Mouse (Mus musculus): ENCODE data around the gene Lsm14b. TPM values are rescaled to one million over a fixed set of nuclear protein-coding genes. Genes with fewer than 3 reads are reported as not detected.
A peak's percentile ranks its signal among the peaks of the same experiment; 100 is the strongest.

Lsm14b gene
- polyA plus RNA-seq, 1 experiment from 2014 or later: 3.0 TPM

GRCm38 (mm10) chr2:180053001-180053400 is 28.2 kb downstream of the Lsm14b start:
- no peak for DNase-seq (ENCODE audit: low spot score)
- ATAC-seq (replicated peaks; ENCODE audit: low FRiP score): no peak
- no peaks in the 10 kb centered on the region for H3K9me3 ChIP-seq (ENCODE audit: control insufficient read depth, low read length)
- H3K36me3 ChIP-seq (ENCODE audit: control insufficient read depth, insufficient read depth, low read length): peaks cover 17% of the 10 kb centered on the region
- no peak overlapping the region for H3K9ac ChIP-seq (ENCODE audit: low read depth, low read length)
- no peak overlapping the region for H3K27ac ChIP-seq (ENCODE audit: low read depth, low read length)
- no peak overlapping the region for H3K4me2 ChIP-seq
- no peaks in the 10 kb centered on the region for H3K27me3 ChIP-seq (replicated peaks; ENCODE audit: control insufficient read depth, insufficient read depth, low read length)
- no peak overlapping the region for H3K4me3 ChIP-seq (ENCODE audit: low read depth, low read length)
- 95% methylated on average over 9 of the region's 9 CpGs for WGBS
- H3K4me1 ChIP-seq (replicated peaks; ENCODE audit: control insufficient read depth, insufficient read depth, low read length): no peaks in the 10 kb centered on the region

GRCm38 (mm10) chr2:180063338-180064131 is 38.7 kb downstream of the Lsm14b start:
- Histone ChIP-seq H3K36me3 (ENCODE audit: control insufficient read depth, insufficient read depth, low read length) (peaks cover 5% of the 10 kb centered on the region; the same call in 1 of the 2 replicates), H3K9ac (ENCODE audit: low read depth, low read length) (no peak overlapping the region), H3K4me2 (no peak overlapping the region), H3K27ac (ENCODE audit: low read depth, low read length) (no peak overlapping the region), H3K4me3 (ENCODE audit: low read depth, low read length) (no peak overlapping the region), H3K27me3 (replicated peaks; ENCODE audit: control insufficient read depth, insufficient read depth, low read length) (no peaks in the 10 kb centered on the region), H3K4me1 (replicated peaks; ENCODE audit: control insufficient read depth, insufficient read depth, low read length) (no peaks in the 10 kb centered on the region), H3K9me3 (ENCODE audit: control insufficient read depth, low read length) (no peaks in the 10 kb centered on the region)
- DNase-seq (ENCODE audit: low spot score) (no peak), ATAC-seq (replicated peaks; ENCODE audit: low FRiP score) (no peak)
- 91% methylated on average over 11 of the region's 11 CpGs for WGBS

- peak overlapping the region; percentile 80 for H3K9ac ChIP-seq (ENCODE audit: low read depth, low read length)
- DNase-seq (ENCODE audit: low spot score): no peak
- H3K9me3 ChIP-seq (ENCODE audit: control insufficient read depth, low read length): no peaks in the 10 kb centered on the region
- H3K4me3 ChIP-seq (ENCODE audit: low read depth, low read length): peak overlapping the region; percentile 86
- 32% methylated on average over 20 of the region's 20 CpGs for WGBS
- H3K27me3 ChIP-seq (replicated peaks; ENCODE audit: control insufficient read depth, insufficient read depth, low read length): no peaks in the 10 kb centered on the region
- H3K27ac ChIP-seq (ENCODE audit: low read depth, low read length): peak overlapping the region; percentile 53
- H3K4me1 ChIP-seq (replicated peaks; ENCODE audit: control insufficient read depth, insufficient read depth, low read length): peaks cover 8% of the 10 kb centered on the region
- ATAC-seq (replicated peaks; ENCODE audit: low FRiP score): peak; percentile 56
- H3K36me3 ChIP-seq (ENCODE audit: control insufficient read depth, insufficient read depth, low read length): 0 out of 2 replicates have a peak, but pooled peaks cover 2% of the 10 kb centered on the region
- H3K4me2 ChIP-seq: peak overlapping the region; percentile 93
These were observed 45.1 kb downstream of the Lsm14b start for GRCm38 (mm10) chr2:180069770-180070480.

GRCm38 (mm10) chr2:180070481-180071453 is 46.0 kb downstream of the Lsm14b start, which contains the start of gene Mtg2:
Gene Mtg2, plus strand, starts transcription at chr2:180070588.
- peak; percentile 95 for DNase-seq (ENCODE audit: low spot score)
- H3K4me3 ChIP-seq (ENCODE audit: low read depth, low read length): peak within 1 kb of the TSS; percentile 86
- WGBS: 6% methylated on average over 58 of the region's 58 CpGs
- 0 out of 2 replicates have a peak, but pooled peaks cover 2% of the 10 kb centered on the region for H3K36me3 ChIP-seq (ENCODE audit: control insufficient read depth, insufficient read depth, low read length)
- H3K27me3 ChIP-seq (replicated peaks; ENCODE audit: control insufficient read depth, insufficient read depth, low read length): no peaks in the 10 kb centered on the region
- peak within 1 kb of the TSS; percentile 93 for H3K4me2 ChIP-seq
- H3K4me1 ChIP-seq (replicated peaks; ENCODE audit: control insufficient read depth, insufficient read depth, low read length): peaks cover 8% of the 10 kb centered on the region
- peak within 1 kb of the TSS; percentile 80 for H3K9ac ChIP-seq (ENCODE audit: low read depth, low read length)
- ATAC-seq (replicated peaks; ENCODE audit: low FRiP score): peak; percentile 95
- H3K27ac ChIP-seq (ENCODE audit: low read depth, low read length): peak within 1 kb of the TSS; percentile 53
- H3K9me3 ChIP-seq (ENCODE audit: control insufficient read depth, low read length): no peaks in the 10 kb centered on the region

DNA sequence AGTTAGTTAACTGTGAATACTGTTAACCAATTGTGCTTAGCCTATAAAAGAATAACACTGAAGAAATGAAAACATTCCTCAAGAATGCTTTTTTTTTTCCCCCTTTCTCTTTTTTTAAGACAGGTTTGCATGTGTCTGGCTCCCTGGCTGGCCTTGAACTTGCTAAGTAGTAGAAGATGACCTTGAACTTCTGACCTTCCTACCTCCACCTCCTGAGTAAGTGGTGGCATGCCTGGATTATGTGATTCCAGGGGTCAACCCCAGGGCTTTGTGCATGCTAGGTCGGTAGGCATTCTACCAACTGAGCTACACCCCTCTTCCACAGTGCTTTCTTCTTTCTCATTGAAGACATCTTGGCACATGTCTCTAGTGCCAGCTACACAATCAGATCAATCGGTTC is 46.9 kb downstream of the Lsm14b start:
- 82% methylated on average over 2 of the region's 2 CpGs for WGBS
- Histone ChIP-seq H3K36me3 (ENCODE audit: control insufficient read depth, insufficient read depth, low read length) (0 out of 2 replicates have a peak, but pooled peaks cover 2% of the 10 kb centered on the region), H3K4me3 (ENCODE audit: low read depth, low read length) (no peak overlapping the region), H3K27me3 (replicated peaks; ENCODE audit: control insufficient read depth, insufficient read depth, low read length) (no peaks in the 10 kb centered on the region), H3K4me2 (no peak overlapping the region; the same call in 1 of the 2 replicates), H3K9me3 (ENCODE audit: control insufficient read depth, low read length) (no peaks in the 10 kb centered on the region), H3K4me1 (replicated peaks; ENCODE audit: control insufficient read depth, insufficient read depth, low read length) (peaks cover 8% of the 10 kb centered on the region), H3K9ac (ENCODE audit: low read depth, low read length) (no peak overlapping the region), H3K27ac (ENCODE audit: low read depth, low read length) (no peak overlapping the region)
- DNase-seq (ENCODE audit: low spot score) (no peak), ATAC-seq (replicated peaks; ENCODE audit: low FRiP score) (no peak)

GRCm38 (mm10) chr2:180072886-180073285 is 48.1 kb downstream of the Lsm14b start:
- ATAC-seq (replicated peaks; ENCODE audit: low FRiP score): no peak
- WGBS: 88% methylated on average over 7 of the region's 7 CpGs
- no peaks in the 10 kb centered on the region for H3K9me3 ChIP-seq (ENCODE audit: control insufficient read depth, low read length)
- H3K27me3 ChIP-seq (replicated peaks; ENCODE audit: control insufficient read depth, insufficient read depth, low read length): no peaks in the 10 kb centered on the region
- H3K4me1 ChIP-seq (replicated peaks; ENCODE audit: control insufficient read depth, insufficient read depth, low read length): peaks cover 8% of the 10 kb centered on the region
- H3K4me3 ChIP-seq (ENCODE audit: low read depth, low read length): no peak overlapping the region
- no peak overlapping the region for H3K27ac ChIP-seq (ENCODE audit: low read depth, low read length)
- H3K36me3 ChIP-seq (ENCODE audit: control insufficient read depth, insufficient read depth, low read length): 0 out of 2 replicates have a peak, but pooled peaks cover 2% of the 10 kb centered on the region
- DNase-seq (ENCODE audit: low spot score): no peak
- no peak overlapping the region for H3K4me2 ChIP-seq
- no peak overlapping the region for H3K9ac ChIP-seq (ENCODE audit: low read depth, low read length)

- Histone ChIP-seq H3K27ac (ENCODE audit: low read depth, low read length) (no peak overlapping the region), H3K27me3 (replicated peaks; ENCODE audit: control insufficient read depth, insufficient read depth, low read length) (no peaks in the 10 kb centered on the region), H3K36me3 (ENCODE audit: control insufficient read depth, insufficient read depth, low read length) (peaks cover 2% of the 10 kb centered on the region; the same call in 1 of the 2 replicates), H3K9ac (ENCODE audit: low read depth, low read length) (no peak overlapping the region), H3K4me3 (ENCODE audit: low read depth, low read length) (no peak overlapping the region), H3K9me3 (ENCODE audit: control insufficient read depth, low read length) (no peaks in the 10 kb centered on the region), H3K4me2 (no peak overlapping the region), H3K4me1 (replicated peaks; ENCODE audit: control insufficient read depth, insufficient read depth, low read length) (no peaks in the 10 kb centered on the region)
- 79% methylated on average over 3 of the region's 3 CpGs for WGBS
- DNase-seq (ENCODE audit: low spot score) (no peak), ATAC-seq (replicated peaks; ENCODE audit: low FRiP score) (no peak)
These were observed 52.8 kb downstream of the Lsm14b start for GRCm38 (mm10) chr2:180077622-180078021.

DNA sequence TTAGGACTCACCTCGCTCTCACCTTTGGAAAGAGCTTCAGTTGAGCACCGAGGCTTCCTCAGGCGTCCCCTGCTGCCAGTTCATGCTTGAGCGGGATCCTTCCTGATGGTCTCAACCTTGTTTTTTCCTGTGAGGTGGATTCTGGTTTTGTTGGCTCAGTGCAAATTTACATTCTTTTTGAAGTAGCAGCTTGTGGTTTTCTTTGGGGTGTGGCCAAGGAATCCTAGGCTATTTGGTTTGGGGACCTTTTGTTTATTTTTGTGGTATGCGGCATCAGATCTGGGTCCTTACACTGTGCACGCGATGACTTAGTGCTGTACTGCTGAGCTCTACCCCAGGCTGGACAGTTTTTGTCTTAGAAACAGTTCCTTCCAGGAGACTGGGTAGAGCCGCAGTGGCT is 55.9 kb downstream of the Lsm14b start:
- Histone ChIP-seq H3K9me3 (ENCODE audit: control insufficient read depth, low read length) (no peaks in the 10 kb centered on the region), H3K9ac (ENCODE audit: low read depth, low read length) (no peak overlapping the region), H3K4me1 (replicated peaks; ENCODE audit: control insufficient read depth, insufficient read depth, low read length) (no peaks in the 10 kb centered on the region; the same call in 1 of the 2 replicates), H3K4me2 (no peak overlapping the region), H3K27ac (ENCODE audit: low read depth, low read length) (no peak overlapping the region), H3K4me3 (ENCODE audit: low read depth, low read length) (no peak overlapping the region), H3K36me3 (ENCODE audit: control insufficient read depth, insufficient read depth, low read length) (peaks cover 2% of the 10 kb centered on the region; the same call in 1 of the 2 replicates), H3K27me3 (replicated peaks; ENCODE audit: control insufficient read depth, insufficient read depth, low read length) (no peaks in the 10 kb centered on the region)
- 88% methylated on average over 8 of the region's 8 CpGs for WGBS
- DNase-seq (ENCODE audit: low spot score): no peak
- no peak for ATAC-seq (replicated peaks; ENCODE audit: low FRiP score)

Measured in liver, embryonic 11.5 days (tissue).